Mouse (Mus musculus) C2C12 (cell line): ENCODE data around the gene Gm45140.

Experiments
- CEBPB ChIP-seq: IDR thresholded peaks from one replicate; pipeline ENCODE4 v1.6.1; 2011; ENCODE audit warnings: low read depth, mild to moderate bottlenecking, control low read depth, moderate library complexity
- CTCF ChIP-seq: IDR thresholded peaks from one replicate; pipeline ENCODE4 v1.5.1; 2011; ENCODE audit not compliant: control insufficient read depth, insufficient read depth, insufficient read length

GRCm38 (mm10) chr6:87850155-87850899 is 14.7 kb upstream of the Gm45140 start:
- TF ChIP-seq CTCF (no peak), CEBPB (no peak)
